Mouse (Mus musculus): ENCODE data around the gene Ephb4.

DNA sequence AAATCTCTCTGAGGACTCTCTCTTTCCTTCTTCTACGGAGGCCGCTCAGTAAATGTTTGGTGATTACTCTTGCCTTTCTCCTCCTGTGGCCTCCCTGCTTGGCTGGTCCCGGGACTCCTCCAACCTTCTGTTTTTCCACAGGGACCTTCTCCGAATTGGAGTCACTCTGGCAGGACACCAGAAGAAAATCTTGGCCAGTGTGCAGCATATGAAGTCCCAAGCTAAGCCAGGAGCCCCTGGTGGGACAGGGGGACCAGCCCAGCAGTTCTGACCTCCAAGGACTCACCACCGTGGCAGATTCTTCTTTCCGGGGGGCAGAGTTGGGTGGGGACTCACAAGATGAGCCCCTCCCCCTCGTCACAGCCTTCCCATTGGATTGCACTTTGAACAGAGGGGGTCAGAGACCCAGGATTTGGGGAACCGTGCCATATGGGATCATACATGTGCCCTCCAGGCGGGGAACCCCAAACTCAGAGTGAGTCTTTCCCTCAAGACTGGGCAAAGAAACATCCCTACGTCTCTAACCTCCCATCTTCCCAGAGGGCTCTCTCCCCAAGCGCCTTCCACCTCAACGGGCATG, 23.6 kb downstream of the Ephb4 start:
- TF ChIP-seq POLR2AphosphoS2 (IDR thresholded peaks at IDR 0.05; ENCODE audit: low read length): no peak
- no peak for TF ChIP-seq POLR2AphosphoS5 (IDR thresholded peaks at IDR 0.05; ENCODE audit: borderline replicate concordance, low read depth, low read length)
- no peak for TF ChIP-seq MAFK (IDR thresholded peaks at IDR 0.05; ENCODE audit: borderline replicate concordance, low read depth, low read length)
- TF ChIP-seq GATA1 (IDR thresholded peaks at IDR 0.05; ENCODE audit: low read depth, low read length): no peak
- TF ChIP-seq EP300 (IDR thresholded peaks at IDR 0.05; ENCODE audit: low read depth in 1 of 2, low read length in 2 of 2): no peak
- TF ChIP-seq CTCF (IDR thresholded peaks at IDR 0.05 in 2 of 3, conservative IDR thresholded peaks at IDR 0.05 in 1 of 3; ENCODE audit: control insufficient read depth in 1 of 3, insufficient read depth in 1 of 3, low read depth in 2 of 3, low read length in 3 of 3, poor library complexity in 1 of 3, severe bottlenecking in 1 of 3): no peak
- TF ChIP-seq MAX (IDR thresholded peaks at IDR 0.05; ENCODE audit: low read length): no peak
- no peak for TF ChIP-seq E2F4 (IDR thresholded peaks at IDR 0.05; ENCODE audit: borderline replicate concordance, low read depth, low read length)
- no peak for TF ChIP-seq MAZ (IDR thresholded peaks at IDR 0.05; ENCODE audit: low read depth, low read length)
- no peak for TF ChIP-seq POLR2A (IDR thresholded peaks at IDR 0.05; ENCODE audit: control insufficient read depth in 1 of 2, insufficient read depth in 1 of 2, low read depth in 1 of 2, low read length in 2 of 2, poor library complexity in 1 of 2)
- TF ChIP-seq ZMIZ1 (IDR thresholded peaks at IDR 0.05; ENCODE audit: low read depth, low read length): no peak
- TF ChIP-seq NELFE (IDR thresholded peaks at IDR 0.05; ENCODE audit: low read depth, low read length): no peak
- TF ChIP-seq TCF12 (IDR thresholded peaks at IDR 0.05; ENCODE audit: low read depth, low read length): no peak

Data from MEL (cell line).